Mouse (Mus musculus) lung, embryonic 14.5 days (tissue): Measurements from ENCODE around the gene Rhov. TPM values are rescaled to one million over a fixed set of nuclear protein-coding genes. Genes with fewer than 3 reads are reported as not detected.

Experiments
- ATAC-seq: fragments of 200-750 bp; cut with Nextera tagmentation; 2 replicates; pipeline ENCODE4 v1.8.0; 2017; ENCODE audit warnings: mild to moderate bottlenecking, moderate TSS enrichment, moderate library complexity; ENCODE audit not compliant: insufficient read depth
- DNase-seq: peaks from one replicate; pipeline ENCODE4 v3.0.0-alpha.2; 2015
- H3K27ac ChIP-seq: fragments of 300-500 bp; sonication (generic); 2 replicates; pipeline ENCODE4 v1.5.1; 2014; ENCODE audit warnings: low read depth, mild to moderate bottlenecking, moderate library complexity
- H3K27me3 ChIP-seq: fragments of 300-500 bp; sonication (generic); 2 replicates; pipeline ENCODE4 v1.6.1; 2014; ENCODE audit warnings: low read length, control low read depth; ENCODE audit not compliant: insufficient read depth
- H3K36me3 ChIP-seq: fragments of 300-500 bp; sonication (generic); 2 replicates; pipeline ENCODE4 v1.6.1; 2014; ENCODE audit warnings: control low read depth; ENCODE audit not compliant: insufficient read depth
- H3K4me1 ChIP-seq: fragments of 300-500 bp; sonication (generic); 2 replicates; pipeline ENCODE4 v1.6.1; 2014; ENCODE audit warnings: antibody characterized with exemption, control low read depth; ENCODE audit not compliant: insufficient read depth
- H3K4me2 ChIP-seq: fragments of 300-500 bp; sonication (generic); 2 replicates; pipeline ENCODE4 v1.6.1; 2014; ENCODE audit warnings: mild to moderate bottlenecking
- H3K4me3 ChIP-seq: fragments of 300-500 bp; sonication (generic); 2 replicates; pipeline ENCODE4 v1.5.1; 2014; ENCODE audit warnings: low read depth, low read length
- H3K9ac ChIP-seq: fragments of 300-500 bp; sonication (generic); 2 replicates; pipeline ENCODE4 v1.6.1; 2014
- H3K9me3 ChIP-seq: fragments of 300-500 bp; sonication (generic); 2 replicates; pipeline ENCODE4 v1.6.1; 2016; ENCODE audit warnings: low read depth, low read length, control low read depth
- CTCF ChIP-seq: IDR thresholded peaks from 2 replicates; pipeline ENCODE4 v1.5.1; 2016; ENCODE audit warnings: antibody characterized with exemption, low read depth
- WGBS: fragments of 180-500 bp; shearing (Covaris S2); extraction: QIAGEN DNeasy Blood & Tissue Kit; methylation state at CpG from one replicate; pipeline ENCODE4 v1.1.7; 2014; 5-methylcytosine and 5-hydroxymethylcytosine counted together
- polyA plus RNA-seq: library from polyadenylated mRNA; unstranded; fragments of >200 nt; fragmentation: Nextera tagmentation; extraction: Ambion mirVana; gene quantifications from 2 replicates; pipeline ENCODE4 v1.2.1, GENCODE M21; 2014

Gene Rhov
- polyA plus RNA-seq, 1 experiment from 2014 or later: 0.24 TPM

- ATAC-seq (no peak), DNase-seq (no peak)
- Histone ChIP-seq H3K9me3 (no peaks in the 10 kb centered on the region), H3K4me3 (peak overlapping the region; percentile 51; the same call in 1 of the 2 replicates), H3K9ac (no peak overlapping the region; the same call in 1 of the 2 replicates), H3K36me3 (no peaks in the 10 kb centered on the region), H3K4me1 (no peaks in the 10 kb centered on the region), H3K27me3 (no peaks in the 10 kb centered on the region), H3K27ac (no peak overlapping the region), H3K4me2 (peak overlapping the region; percentile 99)
- TF ChIP-seq CTCF: no peak
- 56% methylated on average over 9 of the region's 9 CpGs for WGBS
Observed at GRCm38 (mm10) chr2:119270286-119270642, 808 bp downstream of the Rhov start.

GRCm38 (mm10) chr2:119263813-119264212, 7.3 kb downstream of the Rhov start:
- H3K27ac ChIP-seq: no peak overlapping the region
- DNase-seq (no peak), ATAC-seq (no peak)
- H3K9me3 ChIP-seq: no peaks in the 10 kb centered on the region
- no peaks in the 10 kb centered on the region for H3K27me3 ChIP-seq
- WGBS: 64% methylated on average over 5 of the region's 5 CpGs
- TF ChIP-seq CTCF: no peak
- H3K4me1 ChIP-seq: no peaks in the 10 kb centered on the region
- H3K9ac ChIP-seq: no peak overlapping the region
- H3K4me3 ChIP-seq: no peak overlapping the region
- H3K4me2 ChIP-seq: no peak overlapping the region
- H3K36me3 ChIP-seq: no peaks in the 10 kb centered on the region

GRCm38 (mm10) chr2:119262978-119263377, 8.1 kb downstream of the Rhov start:
- Histone ChIP-seq H3K36me3 (no peaks in the 10 kb centered on the region), H3K4me3 (no peak overlapping the region), H3K27ac (no peak overlapping the region), H3K4me2 (peak overlapping the region; percentile 2; the same call in 1 of the 2 replicates), H3K4me1 (no peaks in the 10 kb centered on the region), H3K27me3 (no peaks in the 10 kb centered on the region), H3K9me3 (no peaks in the 10 kb centered on the region), H3K9ac (no peak overlapping the region)
- ATAC-seq (peak; percentile 66), DNase-seq (peak; percentile 48)
- 20% methylated on average over 8 of the region's 8 CpGs for WGBS
- TF ChIP-seq CTCF: no peak

- no peaks in the 10 kb centered on the region for H3K9me3 ChIP-seq
- DNase-seq (peak; percentile 67), ATAC-seq (peak; percentile 75)
- no peaks in the 10 kb centered on the region for H3K36me3 ChIP-seq
- no peaks in the 10 kb centered on the region for H3K27me3 ChIP-seq
- no peak overlapping the region for H3K4me2 ChIP-seq
- no peak overlapping the region for H3K27ac ChIP-seq
- H3K9ac ChIP-seq: no peak overlapping the region
- WGBS: 20% methylated on average over 2 of the region's 2 CpGs
- no peak for TF ChIP-seq CTCF
- H3K4me1 ChIP-seq: no peaks in the 10 kb centered on the region
- H3K4me3 ChIP-seq: no peak overlapping the region
Observed at GRCm38 (mm10) chr2:119261326-119261725, 9.7 kb downstream of the Rhov start.

- WGBS: 82% methylated on average over 1 of the region's 1 CpGs
- Histone ChIP-seq H3K9ac (no peak overlapping the region), H3K36me3 (no peaks in the 10 kb centered on the region), H3K4me1 (no peaks in the 10 kb centered on the region), H3K9me3 (no peaks in the 10 kb centered on the region), H3K27me3 (no peaks in the 10 kb centered on the region), H3K27ac (no peak overlapping the region), H3K4me3 (no peak overlapping the region), H3K4me2 (no peak overlapping the region)
- no peak for TF ChIP-seq CTCF
- DNase-seq (no peak), ATAC-seq (no peak)
Observed at GRCm38 (mm10) chr2:119260518-119260917, 10.6 kb downstream of the Rhov start.

GRCm38 (mm10) chr2:119254976-119255375, 16.1 kb downstream of the Rhov start:
- Histone ChIP-seq H3K9ac (no peak overlapping the region), H3K4me3 (no peak overlapping the region), H3K4me2 (no peak overlapping the region), H3K9me3 (no peaks in the 10 kb centered on the region), H3K4me1 (no peaks in the 10 kb centered on the region), H3K36me3 (no peaks in the 10 kb centered on the region), H3K27me3 (0 out of 2 replicates have a peak, but pooled peaks cover 10% of the 10 kb centered on the region), H3K27ac (no peak overlapping the region)
- DNase-seq (no peak), ATAC-seq (no peak)
- WGBS: 29% methylated on average over 7 of the region's 7 CpGs
- no peak for TF ChIP-seq CTCF

GRCm38 (mm10) chr2:119250826-119251478, 20.1 kb downstream of the Rhov start:
- Histone ChIP-seq H3K9me3 (no peaks in the 10 kb centered on the region), H3K27me3 (0 out of 2 replicates have a peak, but pooled peaks cover 10% of the 10 kb centered on the region), H3K4me3 (no peak overlapping the region), H3K36me3 (no peaks in the 10 kb centered on the region), H3K4me2 (0 out of 2 replicates have a peak overlapping the region, but pooled peaks have one; percentile 4), H3K9ac (no peak overlapping the region), H3K27ac (no peak overlapping the region), H3K4me1 (no peaks in the 10 kb centered on the region)
- ATAC-seq (peak; percentile 71; the same call in 1 of the 2 replicates), DNase-seq (peak; percentile 88)
- TF ChIP-seq CTCF: peak; percentile 95
- WGBS: 10% methylated on average over 11 of the region's 11 CpGs
